Mouse (Mus musculus) megakaryocyte, embryonic 14.5 days (primary cell): ENCODE data around the gene Rbpms2. TPM values are rescaled to one million over a fixed set of nuclear protein-coding genes. Genes with fewer than 3 reads are reported as not detected.
A peak's percentile ranks its signal among the peaks of the same experiment; 100 is the strongest.

Experiments used
- H3K27me3 ChIP-seq: replicated peaks from 2 replicates; pipeline ENCODE3; 2012; ENCODE audit warnings: inconsistent platforms
- H3K36me3 ChIP-seq: replicated peaks from 2 replicates; pipeline ENCODE3; 2012; ENCODE audit warnings: low read length, inconsistent platforms, mixed read lengths
- H3K4me1 ChIP-seq: 2 replicates; pipeline ENCODE4 v1.6.1; 2012; ENCODE audit warnings: inconsistent platforms
- H3K4me3 ChIP-seq: replicated peaks from 2 replicates; pipeline ENCODE3; 2012; ENCODE audit warnings: moderate library complexity, mild to moderate bottlenecking, inconsistent platforms
- H3K9me3 ChIP-seq: 2 replicates; pipeline ENCODE4 v1.6.1; 2012; ENCODE audit warnings: inconsistent platforms
- FLI1 ChIP-seq: IDR thresholded peaks from 2 replicates; pipeline ENCODE4 v1.6.1; 2012; ENCODE audit warnings: low read length, inconsistent platforms, mixed read lengths
- GATA1 ChIP-seq: IDR thresholded peaks from 3 replicates; pipeline ENCODE4 v1.6.1; 2012; ENCODE audit warnings: mixed read lengths, low read length, inconsistent platforms, borderline replicate concordance
- polyA plus RNA-seq: library from polyadenylated mRNA; stranded (reverse); fragments of >175 nt; gene quantifications from 2 replicates; pipeline ENCODE4 v1.2.3, GENCODE M21; 2012; ENCODE audit warnings: low replicate concordance; ENCODE audit not compliant: insufficient read depth

Gene Rbpms2
- polyA plus RNA-seq, 1 experiment: 536 TPM

- H3K4me3 ChIP-seq: no peak overlapping the region
- peaks cover 28% of the 10 kb centered on the region for H3K4me1 ChIP-seq
- no peaks in the 10 kb centered on the region; the same call in 1 of the 2 replicates for H3K9me3 ChIP-seq
- peaks cover 76% of the 10 kb centered on the region for H3K36me3 ChIP-seq
- H3K27me3 ChIP-seq: no peaks in the 10 kb centered on the region
- TF ChIP-seq FLI1 (no peak), GATA1 (no peak)
Measured at GRCm38 (mm10) chr9:65592721-65593120, 36.7 kb upstream of the Rbpms2 start.

GRCm38 (mm10) chr9:65593596-65593995 lies 35.9 kb upstream of the Rbpms2 start:
- peaks cover 76% of the 10 kb centered on the region for H3K36me3 ChIP-seq
- TF ChIP-seq GATA1 (no peak), FLI1 (no peak)

DNA sequence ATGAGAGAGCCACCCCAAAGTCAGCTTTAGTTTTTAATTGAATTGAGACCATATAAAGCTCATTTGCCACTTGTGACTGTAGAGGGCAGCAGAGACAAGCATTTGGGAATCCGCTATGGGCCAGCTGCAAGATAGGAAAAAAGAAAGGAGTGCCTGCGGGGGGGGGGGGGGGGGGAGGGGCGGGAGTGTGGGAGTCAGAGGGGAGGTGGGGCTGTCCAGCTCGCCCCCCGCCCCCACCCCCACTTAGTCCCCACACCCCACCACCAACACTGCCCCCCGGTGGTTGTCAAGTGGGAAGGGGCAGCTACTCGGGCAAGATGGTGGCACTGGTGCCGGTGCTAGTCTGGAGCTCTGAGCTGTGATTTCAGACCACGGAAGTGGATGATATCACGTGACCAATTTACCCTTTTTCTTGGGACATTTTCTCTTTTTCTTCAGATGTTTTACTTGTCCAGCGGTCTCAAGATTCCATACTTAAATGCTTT lies 30.6 kb upstream of the Rbpms2 start:
- H3K27me3 ChIP-seq: no peaks in the 10 kb centered on the region
- peak overlapping the region; percentile 83 for H3K4me3 ChIP-seq
- no peak for TF ChIP-seq GATA1
- no peak for TF ChIP-seq FLI1
- H3K9me3 ChIP-seq: no peaks in the 10 kb centered on the region; the same call in 1 of the 2 replicates
- peaks cover 15% of the 10 kb centered on the region for H3K4me1 ChIP-seq
- H3K36me3 ChIP-seq: peaks cover 27% of the 10 kb centered on the region

More at GRCm38 (mm10) chr9:65593596-65593995, 35.9 kb upstream of the Rbpms2 start:
- Histone ChIP-seq H3K27me3 (no peaks in the 10 kb centered on the region), H3K4me1 (peaks cover 19% of the 10 kb centered on the region), H3K9me3 (no peaks in the 10 kb centered on the region; the same call in 1 of the 2 replicates), H3K4me3 (no peak overlapping the region)

DNA sequence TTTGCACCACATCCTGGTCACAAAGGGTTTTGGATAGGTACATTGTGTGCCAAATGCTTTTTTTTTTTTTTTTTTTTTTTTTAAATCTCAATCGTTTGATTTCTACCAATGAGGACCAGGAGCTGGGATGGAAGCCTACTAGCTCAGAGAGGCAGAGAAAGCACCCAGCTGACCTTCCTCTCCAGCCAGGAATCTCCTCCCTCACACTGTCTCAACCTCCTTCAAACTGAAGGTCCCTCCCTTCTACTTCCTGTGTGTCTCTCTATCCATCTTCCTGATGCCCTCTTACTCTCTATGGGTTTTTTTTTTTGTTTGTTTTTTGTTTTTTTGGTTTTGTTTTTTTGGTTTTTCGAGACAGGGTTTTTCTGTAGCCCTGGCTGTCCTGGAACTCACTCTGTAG lies 28.5 kb upstream of the Rbpms2 start:
- Histone ChIP-seq H3K36me3 (peaks cover 6% of the 10 kb centered on the region), H3K4me1 (peaks cover 29% of the 10 kb centered on the region), H3K9me3 (no peaks in the 10 kb centered on the region), H3K27me3 (no peaks in the 10 kb centered on the region), H3K4me3 (no peak overlapping the region)
- TF ChIP-seq FLI1 (no peak), GATA1 (no peak)

DNA sequence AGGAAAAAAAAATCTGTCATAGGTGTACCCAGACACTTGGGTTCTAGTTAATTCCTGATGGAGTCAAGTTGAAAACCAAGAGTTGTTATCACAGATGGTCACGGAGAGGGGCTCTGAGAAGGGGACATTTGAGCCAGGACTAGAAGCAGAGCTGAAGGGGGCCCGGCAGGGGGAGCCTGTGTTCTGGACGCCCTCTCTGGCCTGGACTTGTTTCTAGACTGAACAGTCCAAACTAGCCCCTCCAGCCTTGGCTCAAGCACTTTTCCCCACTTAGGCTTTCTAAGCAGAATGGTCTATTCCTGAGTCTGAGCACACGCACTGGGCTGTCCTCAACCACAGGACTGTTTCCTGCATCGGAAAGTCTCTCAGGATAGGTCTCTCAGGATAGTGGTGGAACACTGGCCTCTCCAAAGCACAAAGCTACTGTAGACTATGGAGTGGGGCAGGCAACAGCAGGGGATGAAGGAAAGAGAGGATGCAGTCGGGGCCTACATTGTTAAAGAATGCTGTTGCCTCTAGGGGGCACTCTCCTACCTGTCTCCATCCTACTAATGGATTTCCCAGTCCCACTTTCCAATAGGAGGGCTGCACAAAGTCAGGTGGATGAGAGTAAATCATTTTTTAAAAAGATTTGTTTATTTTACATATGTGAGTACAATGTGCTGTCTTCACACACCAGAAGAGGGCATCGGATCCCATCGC lies 25.9 kb upstream of the Rbpms2 start:
- no peak for TF ChIP-seq GATA1
- no peak for TF ChIP-seq FLI1

DNA sequence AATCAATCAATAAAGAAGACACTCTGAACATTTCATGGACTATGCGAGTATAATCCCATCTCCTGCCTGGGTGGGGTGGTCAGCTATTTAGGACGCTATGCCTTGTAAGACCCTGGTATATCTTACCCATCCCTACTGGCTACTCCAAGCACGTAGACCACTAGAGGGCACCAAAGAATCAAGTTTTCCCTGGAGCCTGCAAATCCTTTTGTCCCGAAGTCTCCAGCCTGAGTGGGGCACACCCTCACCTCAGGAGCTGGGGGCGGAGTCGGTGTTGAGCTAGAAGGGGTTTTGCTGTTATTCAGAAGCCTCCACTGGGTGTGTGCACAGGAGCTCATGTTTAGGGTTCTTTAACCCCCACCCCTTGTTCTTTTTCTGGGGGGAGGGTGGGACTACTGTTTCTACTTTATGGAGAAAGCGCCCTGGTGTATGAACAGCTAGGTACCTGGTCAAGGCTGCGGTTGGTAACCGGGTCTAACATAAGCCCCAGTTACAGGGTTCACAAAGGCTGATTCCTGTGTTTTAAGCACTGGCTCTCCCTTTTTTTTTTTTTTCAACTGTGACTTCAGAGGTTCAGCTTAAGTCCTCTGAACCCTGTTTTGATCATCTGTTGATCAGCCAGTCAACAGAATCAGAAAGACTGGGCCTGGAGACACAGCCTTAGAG lies 23.8 kb upstream of the Rbpms2 start:
- peak overlapping the region; percentile 78 for H3K4me3 ChIP-seq
- no peaks in the 10 kb centered on the region for H3K36me3 ChIP-seq
- peaks cover 7% of the 10 kb centered on the region for H3K27me3 ChIP-seq
- peaks cover 12% of the 10 kb centered on the region for H3K9me3 ChIP-seq
- TF ChIP-seq FLI1 (no peak), GATA1 (no peak)
- H3K4me1 ChIP-seq: peaks cover 46% of the 10 kb centered on the region

More for the DNA sequence above, 25.9 kb upstream of the Rbpms2 start:
- peaks cover 49% of the 10 kb centered on the region for H3K4me1 ChIP-seq
- peaks cover 2% of the 10 kb centered on the region for H3K9me3 ChIP-seq
- peaks cover 7% of the 10 kb centered on the region for H3K27me3 ChIP-seq
- H3K36me3 ChIP-seq: no peaks in the 10 kb centered on the region
- H3K4me3 ChIP-seq: no peak overlapping the region

- Histone ChIP-seq H3K4me3 (no peak overlapping the region), H3K4me1 (peaks cover 40% of the 10 kb centered on the region), H3K27me3 (peaks cover 7% of the 10 kb centered on the region), H3K36me3 (no peaks in the 10 kb centered on the region), H3K9me3 (peaks cover 12% of the 10 kb centered on the region)
- no peak for TF ChIP-seq GATA1
- TF ChIP-seq FLI1: no peak
Measured at GRCm38 (mm10) chr9:65606321-65607109, 22.9 kb upstream of the Rbpms2 start.

GRCm38 (mm10) chr9:65607120-65607519 lies 22.3 kb upstream of the Rbpms2 start:
- Histone ChIP-seq H3K36me3 (no peaks in the 10 kb centered on the region), H3K4me3 (no peak overlapping the region), H3K9me3 (peaks cover 12% of the 10 kb centered on the region), H3K4me1 (peaks cover 40% of the 10 kb centered on the region), H3K27me3 (peaks cover 7% of the 10 kb centered on the region)
- no peak for TF ChIP-seq GATA1
- no peak for TF ChIP-seq FLI1

DNA sequence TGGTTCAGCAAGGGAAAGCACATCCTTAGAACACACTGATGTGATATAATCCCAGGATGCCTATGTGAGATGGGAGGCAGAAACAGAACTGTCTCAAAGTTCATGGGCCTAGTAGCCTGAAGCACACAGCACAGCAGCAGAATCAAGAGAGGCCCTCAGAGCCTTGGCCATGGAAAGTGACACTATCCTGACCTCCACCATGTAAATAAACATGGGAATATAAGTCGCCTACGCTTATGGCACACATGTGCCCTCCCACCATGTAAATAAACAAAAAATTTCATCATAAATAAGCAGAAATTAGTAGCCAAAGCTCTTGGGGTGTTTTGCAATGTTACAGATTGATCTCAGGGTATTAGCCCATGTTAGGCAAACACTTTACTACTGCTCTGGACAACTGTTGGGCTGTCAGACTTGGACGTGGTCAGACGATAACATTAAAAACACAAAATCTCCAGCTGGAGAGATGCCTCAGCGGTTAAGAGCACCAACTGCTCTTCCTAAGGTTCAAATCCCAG lies 17.4 kb upstream of the Rbpms2 start:
- no peak for TF ChIP-seq GATA1
- TF ChIP-seq FLI1: no peak
- H3K4me1 ChIP-seq: peaks cover 17% of the 10 kb centered on the region
- H3K4me3 ChIP-seq: no peak overlapping the region
- peaks cover 12% of the 10 kb centered on the region for H3K9me3 ChIP-seq
- H3K27me3 ChIP-seq: peaks cover 1% of the 10 kb centered on the region
- H3K36me3 ChIP-seq: no peaks in the 10 kb centered on the region
